Mouse (Mus musculus) testis, adult 2 months (tissue): ENCODE data around the gene Ext2. TPM values are rescaled to one million over a fixed set of nuclear protein-coding genes. Genes with fewer than 3 reads are reported as not detected.

Experiments
- H3K27ac ChIP-seq: fragments of 200-500 bp; 2 replicates; pipeline ENCODE4 v1.5.1; 2012; ENCODE audit warnings: low read depth, low read length; ENCODE audit not compliant: control insufficient read depth, insufficient read depth
- H3K27me3 ChIP-seq: fragments of 200-500 bp; 2 replicates; pipeline ENCODE4 v1.6.1; 2012; ENCODE audit warnings: mild to moderate bottlenecking, low read length, moderate library complexity; ENCODE audit not compliant: control insufficient read depth, insufficient read depth
- H3K36me3 ChIP-seq: fragments of 200-500 bp; 2 replicates; pipeline ENCODE4 v1.6.1; 2012; ENCODE audit warnings: mild to moderate bottlenecking, low read length; ENCODE audit not compliant: control insufficient read depth, insufficient read depth
- H3K4me1 ChIP-seq: fragments of 200-500 bp; 2 replicates; pipeline ENCODE4 v1.6.1; 2012; ENCODE audit warnings: low read length; ENCODE audit not compliant: control insufficient read depth, insufficient read depth
- H3K4me3 ChIP-seq: fragments of 200-500 bp; 2 replicates; pipeline ENCODE4 v1.5.1; 2012; ENCODE audit warnings: low read depth, mild to moderate bottlenecking, low read length, moderate library complexity, mixed read lengths; ENCODE audit not compliant: control insufficient read depth
- CTCF ChIP-seq: fragments of 200-500 bp; IDR thresholded peaks from 2 replicates; pipeline ENCODE4 v1.5.1; 2012; ENCODE audit warnings: low read depth, mild to moderate bottlenecking, inconsistent platforms, low read length, moderate library complexity; ENCODE audit not compliant: control insufficient read depth, insufficient read depth, insufficient replicate concordance
- POLR2A ChIP-seq: fragments of 200-500 bp; IDR thresholded peaks from 2 replicates; pipeline ENCODE4 v1.6.1; 2012; ENCODE audit warnings: low read depth, mild to moderate bottlenecking, inconsistent platforms, low read length, moderate library complexity; ENCODE audit not compliant: control insufficient read depth
- polyA plus RNA-seq: library from polyadenylated mRNA; depleted of rRNA; stranded (reverse); fragments of >200 nt; gene quantifications from 2 replicates; pipeline ENCODE4 v1.2.3, GENCODE M21; 2012; rRNA removed

Gene Ext2
- polyA plus RNA-seq, 1 experiment = 17.6 TPM

- no peak overlapping the region for H3K4me3 ChIP-seq
- H3K27me3 ChIP-seq = no peaks in the 10 kb centered on the region
- H3K27ac ChIP-seq = no peak overlapping the region
- H3K4me1 ChIP-seq = no peaks in the 10 kb centered on the region
- H3K36me3 ChIP-seq = no peaks in the 10 kb centered on the region
- TF ChIP-seq CTCF = no peak
- no peak for TF ChIP-seq POLR2A
These were observed 206.3 kb downstream of the Ext2 start for GRCm38 (mm10) chr2:93615845-93616689.

GRCm38 (mm10) chr2:93613020-93613419 is 209.3 kb downstream of the Ext2 start:
- no peak for TF ChIP-seq CTCF
- TF ChIP-seq POLR2A = no peak
- no peaks in the 10 kb centered on the region for H3K36me3 ChIP-seq
- no peak overlapping the region for H3K27ac ChIP-seq
- H3K4me3 ChIP-seq = no peak overlapping the region
- H3K27me3 ChIP-seq = no peaks in the 10 kb centered on the region
- no peaks in the 10 kb centered on the region for H3K4me1 ChIP-seq

Other genes starting within 250 kb of the Ext2 start
- 0.04 and 0.07 TPM in 2 replicates for gene Alx4, start 180.2 kb downstream of the Ext2 start, polyA plus RNA-seq
- gene Accs, start 27.4 kb upstream of the Ext2 start, polyA plus RNA-seq = 2.5 and 2.6 TPM in 2 replicates
- 0.18 TPM in 1 of 2 replicates, not detected in the other for gene Accsl, start 46.6 kb upstream of the Ext2 start, polyA plus RNA-seq
- gene Gm13889, start 134.6 kb upstream of the Ext2 start, polyA plus RNA-seq = 7.6 and 8.3 TPM in 2 replicates
- not detected in 2 replicates for gene Gm27027, start 173.8 kb upstream of the Ext2 start, polyA plus RNA-seq
- 164 and 167 TPM in 2 replicates for gene Alkbh3, start 188.2 kb upstream of the Ext2 start, polyA plus RNA-seq